Mouse (Mus musculus): ENCODE measurements around the gene Nav2. TPM values are rescaled to one million over a fixed set of nuclear protein-coding genes. Genes with fewer than 3 reads are reported as not detected.

Gene Nav2
- polyA plus RNA-seq, 1 experiment from 2014 or later: 25.6 TPM

GRCm38 (mm10) chr7:49562851-49563250 is 654.3 kb downstream of the Nav2 start:
- no peak overlapping the region for H3K4me3 ChIP-seq
- H3K27me3 ChIP-seq (ENCODE audit: insufficient read depth, poor library complexity, severe bottlenecking): no peaks in the 10 kb centered on the region
- H3K4me1 ChIP-seq (replicated peaks): 0 out of 2 replicates have a peak, but pooled peaks cover 8% of the 10 kb centered on the region
- no peaks in the 10 kb centered on the region for H3K9me3 ChIP-seq
- peaks cover 85% of the 10 kb centered on the region for H3K36me3 ChIP-seq
- no peak overlapping the region for H3K27ac ChIP-seq
- no peak for DNase-seq (ENCODE audit: low spot score)
- 91% methylated on average over 8 of the region's 8 CpGs for WGBS

GRCm38 (mm10) chr7:49565084-49565483 is 656.6 kb downstream of the Nav2 start:
- 94% methylated on average over 11 of the region's 11 CpGs for WGBS
- no peak overlapping the region for H3K4me3 ChIP-seq
- H3K36me3 ChIP-seq: peaks cover 69% of the 10 kb centered on the region
- no peaks in the 10 kb centered on the region for H3K9me3 ChIP-seq
- H3K27me3 ChIP-seq (ENCODE audit: insufficient read depth, poor library complexity, severe bottlenecking): no peaks in the 10 kb centered on the region
- 0 out of 2 replicates have a peak, but pooled peaks cover 8% of the 10 kb centered on the region for H3K4me1 ChIP-seq (replicated peaks)
- no peak overlapping the region for H3K27ac ChIP-seq
- no peak for DNase-seq (ENCODE audit: low spot score)

- no peak overlapping the region for H3K4me3 ChIP-seq
- H3K9me3 ChIP-seq: no peaks in the 10 kb centered on the region
- no peak for DNase-seq (ENCODE audit: low spot score)
- H3K27ac ChIP-seq: no peak overlapping the region
- H3K36me3 ChIP-seq: peaks cover 70% of the 10 kb centered on the region
- WGBS: 91% methylated on average over 11 of the region's 11 CpGs
- no peaks in the 10 kb centered on the region for H3K27me3 ChIP-seq (ENCODE audit: insufficient read depth, poor library complexity, severe bottlenecking)
- H3K4me1 ChIP-seq (replicated peaks): 0 out of 2 replicates have a peak, but pooled peaks cover 8% of the 10 kb centered on the region
Observed at GRCm38 (mm10) chr7:49565798-49566197, 657.3 kb downstream of the Nav2 start.

- WGBS: 75% methylated on average over 13 of the region's 13 CpGs
- DNase-seq (ENCODE audit: low spot score): no peak
- no peaks in the 10 kb centered on the region for H3K9me3 ChIP-seq
- peaks cover 79% of the 10 kb centered on the region for H3K36me3 ChIP-seq
- no peaks in the 10 kb centered on the region for H3K27me3 ChIP-seq (ENCODE audit: insufficient read depth, poor library complexity, severe bottlenecking)
- H3K4me3 ChIP-seq: no peak overlapping the region
- H3K27ac ChIP-seq: no peak overlapping the region
- 0 out of 2 replicates have a peak, but pooled peaks cover 8% of the 10 kb centered on the region for H3K4me1 ChIP-seq (replicated peaks)
Observed at GRCm38 (mm10) chr7:49567346-49568034, 659.0 kb downstream of the Nav2 start.

- Histone ChIP-seq H3K4me1 (replicated peaks) (0 out of 2 replicates have a peak, but pooled peaks cover 8% of the 10 kb centered on the region), H3K36me3 (peaks cover 72% of the 10 kb centered on the region), H3K9me3 (no peaks in the 10 kb centered on the region), H3K4me3 (no peak overlapping the region), H3K27me3 (ENCODE audit: insufficient read depth, poor library complexity, severe bottlenecking) (no peaks in the 10 kb centered on the region), H3K27ac (no peak overlapping the region)
- DNase-seq (ENCODE audit: low spot score): no peak
- 86% methylated on average over 7 of the region's 7 CpGs for WGBS
Observed at GRCm38 (mm10) chr7:49569646-49570045, 661.1 kb downstream of the Nav2 start.

GRCm38 (mm10) chr7:49571606-49572005 is 663.1 kb downstream of the Nav2 start:
- Histone ChIP-seq H3K27me3 (ENCODE audit: insufficient read depth, poor library complexity, severe bottlenecking) (no peaks in the 10 kb centered on the region), H3K36me3 (peaks cover 71% of the 10 kb centered on the region), H3K27ac (no peak overlapping the region), H3K4me3 (no peak overlapping the region), H3K9me3 (no peaks in the 10 kb centered on the region), H3K4me1 (replicated peaks) (0 out of 2 replicates have a peak, but pooled peaks cover 4% of the 10 kb centered on the region)
- 91% methylated on average over 2 of the region's 2 CpGs for WGBS
- no peak for DNase-seq (ENCODE audit: low spot score)

- 91% methylated on average over 9 of the region's 9 CpGs for WGBS
- Histone ChIP-seq H3K27ac (no peak overlapping the region), H3K36me3 (peaks cover 88% of the 10 kb centered on the region)
Observed at GRCm38 (mm10) chr7:49575226-49575625, 666.7 kb downstream of the Nav2 start.

GRCm38 (mm10) chr7:49577096-49577495 is 668.6 kb downstream of the Nav2 start:
- Histone ChIP-seq H3K4me1 (replicated peaks) (no peaks in the 10 kb centered on the region), H3K36me3 (peaks cover 86% of the 10 kb centered on the region), H3K4me3 (no peak overlapping the region), H3K27ac (no peak overlapping the region), H3K9me3 (no peaks in the 10 kb centered on the region), H3K27me3 (ENCODE audit: insufficient read depth, poor library complexity, severe bottlenecking) (no peaks in the 10 kb centered on the region)
- no peak for DNase-seq (ENCODE audit: low spot score)
- 87% methylated on average over 2 of the region's 2 CpGs for WGBS

More at GRCm38 (mm10) chr7:49575226-49575625, 666.7 kb downstream of the Nav2 start:
- Histone ChIP-seq H3K27me3 (ENCODE audit: insufficient read depth, poor library complexity, severe bottlenecking) (no peaks in the 10 kb centered on the region), H3K9me3 (no peaks in the 10 kb centered on the region), H3K4me3 (no peak overlapping the region), H3K4me1 (replicated peaks) (no peaks in the 10 kb centered on the region)
- DNase-seq (ENCODE audit: low spot score): no peak

- no peak overlapping the region for H3K4me3 ChIP-seq
- peaks cover 92% of the 10 kb centered on the region for H3K36me3 ChIP-seq
- H3K27ac ChIP-seq: no peak overlapping the region
- H3K9me3 ChIP-seq: no peaks in the 10 kb centered on the region
- 90% methylated on average over 2 of the region's 2 CpGs for WGBS
- no peaks in the 10 kb centered on the region for H3K4me1 ChIP-seq (replicated peaks)
- no peaks in the 10 kb centered on the region for H3K27me3 ChIP-seq (ENCODE audit: insufficient read depth, poor library complexity, severe bottlenecking)
- no peak for DNase-seq (ENCODE audit: low spot score)
Observed at GRCm38 (mm10) chr7:49581951-49582350, 673.4 kb downstream of the Nav2 start.

GRCm38 (mm10) chr7:49582551-49582950 is 674.0 kb downstream of the Nav2 start:
- H3K27ac ChIP-seq: no peak overlapping the region
- H3K4me1 ChIP-seq (replicated peaks): no peaks in the 10 kb centered on the region
- no peaks in the 10 kb centered on the region for H3K27me3 ChIP-seq (ENCODE audit: insufficient read depth, poor library complexity, severe bottlenecking)
- 90% methylated on average over 7 of the region's 7 CpGs for WGBS
- H3K36me3 ChIP-seq: peaks cover 92% of the 10 kb centered on the region
- DNase-seq (ENCODE audit: low spot score): no peak
- H3K9me3 ChIP-seq: no peaks in the 10 kb centered on the region
- no peak overlapping the region for H3K4me3 ChIP-seq

- WGBS: 89% methylated on average over 6 of the region's 6 CpGs
- DNase-seq (ENCODE audit: low spot score): no peak
- H3K9me3 ChIP-seq: no peaks in the 10 kb centered on the region
- no peaks in the 10 kb centered on the region for H3K4me1 ChIP-seq (replicated peaks)
- H3K27me3 ChIP-seq (ENCODE audit: insufficient read depth, poor library complexity, severe bottlenecking): no peaks in the 10 kb centered on the region
- H3K36me3 ChIP-seq: peaks cover 92% of the 10 kb centered on the region
- no peak overlapping the region for H3K27ac ChIP-seq
- no peak overlapping the region for H3K4me3 ChIP-seq
Observed at GRCm38 (mm10) chr7:49583176-49583575, 674.7 kb downstream of the Nav2 start.

- Histone ChIP-seq H3K36me3 (peaks cover 91% of the 10 kb centered on the region), H3K9me3 (no peaks in the 10 kb centered on the region), H3K4me1 (replicated peaks) (no peaks in the 10 kb centered on the region), H3K27ac (no peak overlapping the region), H3K27me3 (ENCODE audit: insufficient read depth, poor library complexity, severe bottlenecking) (no peaks in the 10 kb centered on the region), H3K4me3 (no peak overlapping the region)
- no peak for DNase-seq (ENCODE audit: low spot score)
- 89% methylated on average over 5 of the region's 5 CpGs for WGBS
Observed at GRCm38 (mm10) chr7:49586530-49587120, 678.1 kb downstream of the Nav2 start.

GRCm38 (mm10) chr7:49589635-49590034 is 681.1 kb downstream of the Nav2 start:
- 92% methylated on average over 8 of the region's 8 CpGs for WGBS
- DNase-seq (ENCODE audit: low spot score): no peak
- Histone ChIP-seq H3K4me3 (no peak overlapping the region), H3K27ac (no peak overlapping the region), H3K4me1 (replicated peaks) (no peaks in the 10 kb centered on the region), H3K36me3 (peaks cover 89% of the 10 kb centered on the region), H3K9me3 (no peaks in the 10 kb centered on the region), H3K27me3 (ENCODE audit: insufficient read depth, poor library complexity, severe bottlenecking) (no peaks in the 10 kb centered on the region)

All from hindbrain, embryonic 10.5 days (tissue).